Mouse (Mus musculus): ENCODE measurements around the gene Prr19.

DNA sequence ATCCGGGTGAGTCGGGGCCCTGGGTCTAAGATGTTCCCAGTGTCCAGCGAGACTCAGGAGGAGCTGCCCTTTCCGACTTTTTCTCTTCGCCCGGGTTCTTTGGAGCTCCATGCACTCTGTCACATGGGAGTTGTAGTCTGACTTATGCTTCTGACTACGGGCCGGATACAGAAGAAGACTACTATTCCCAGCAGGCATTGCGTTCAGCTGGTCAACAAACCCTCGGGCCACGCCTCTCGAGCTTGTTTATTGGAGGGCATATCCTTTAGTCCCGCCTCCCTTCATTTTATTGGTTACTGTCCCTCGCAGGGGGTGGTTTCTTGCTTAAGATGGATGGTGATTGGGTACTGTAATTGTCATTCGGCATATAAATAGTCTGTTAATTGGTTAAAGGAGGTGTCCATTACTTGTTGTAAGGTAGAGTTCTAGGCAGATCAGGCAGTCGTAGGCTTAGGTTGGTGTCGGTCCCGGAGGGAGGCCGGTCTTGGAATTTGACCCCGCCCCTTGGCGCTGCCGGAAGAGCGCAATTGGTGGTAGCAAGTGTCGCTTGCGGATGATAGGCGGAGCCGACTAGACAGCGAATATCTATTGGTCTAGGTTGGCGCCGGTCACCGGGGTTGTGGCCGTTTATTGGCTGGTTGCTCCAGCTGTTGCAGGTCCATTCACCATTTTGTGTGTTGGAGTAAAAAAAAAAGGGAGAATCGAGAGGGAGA, 33.3 kb upstream of the Prr19 start:
- TF ChIP-seq GATA1 (IDR thresholded peaks at IDR 0.05; ENCODE audit: low read length) (no peak), TAL1 (IDR thresholded peaks at IDR 0.05; ENCODE audit: low read length) (no peak)
